Mouse (Mus musculus) effector memory CD4-positive, alpha-beta T cell, adult 7 months (primary cell): Measurements from ENCODE around the gene Gng5. TPM values are rescaled to one million over a fixed set of nuclear protein-coding genes. Genes with fewer than 3 reads are reported as not detected.

Experiments
- polyA plus RNA-seq: library from polyadenylated mRNA; unstranded; fragments of 100-300 nt; shearing (Covaris generic); gene quantifications from one replicate; pipeline ENCODE4 v1.2.1, GENCODE M21; 2017

The Gng5 gene
- polyA plus RNA-seq: 400 TPM

GRCm38 (mm10) chr3:146499431-146500002 is at the start of gene Gng5, which contains the start of gene Spata1:
Gng5 (plus strand) TSS chr3:146499807.
Spata1 (minus strand) TSS chr3:146499753.

GRCm38 (mm10) chr3:146520798-146521651 is 21.4 kb downstream of the Gng5 start, which contains the start of gene Rpf1:
Rpf1 (minus strand) TSS chr3:146521429.

Other genes with a start within 250 kb of the Gng5 start
- gene Ssx2ip, start 95.2 kb upstream of the Gng5 start, polyA plus RNA-seq: 4.9 TPM
- 2.0 TPM for gene Ctbs, start 50.0 kb upstream of the Gng5 start, polyA plus RNA-seq
- 8.6 TPM for gene Spata1, start 54 bp upstream of the Gng5 start, polyA plus RNA-seq
- 94.1 TPM for gene Rpf1, start 21.6 kb downstream of the Gng5 start, polyA plus RNA-seq
- gene Uox, start 70.6 kb downstream of the Gng5 start, polyA plus RNA-seq: not detected
- gene Dnase2b, start 115.8 kb downstream of the Gng5 start, polyA plus RNA-seq: not detected
- gene 4930503B20Rik, start 151.5 kb downstream of the Gng5 start, polyA plus RNA-seq: not detected
- gene Samd13, start 185.8 kb downstream of the Gng5 start, polyA plus RNA-seq: not detected